Mouse (Mus musculus) urinary bladder, postnatal 0 days (tissue): ENCODE results near the gene Ube2g1. TPM values are rescaled to one million over a fixed set of nuclear protein-coding genes. Genes with fewer than 3 reads are reported as not detected.

Experiments used
- microRNA-seq: library from miRNA; unstranded; fragments of <30 nt; microRNA quantifications from one replicate; pipeline ENCODE4, GENCODE M21; 2016
- polyA plus RNA-seq: library from polyadenylated mRNA; unstranded; fragments of >200 nt; fragmentation: Nextera tagmentation; extraction: Ambion mirVana; gene quantifications from 2 replicates; pipeline ENCODE4 v1.2.1, GENCODE M21; 2015

Gene Ube2g1
- polyA plus RNA-seq: 45.5 and 54.4 TPM in 2 replicates

DNA sequence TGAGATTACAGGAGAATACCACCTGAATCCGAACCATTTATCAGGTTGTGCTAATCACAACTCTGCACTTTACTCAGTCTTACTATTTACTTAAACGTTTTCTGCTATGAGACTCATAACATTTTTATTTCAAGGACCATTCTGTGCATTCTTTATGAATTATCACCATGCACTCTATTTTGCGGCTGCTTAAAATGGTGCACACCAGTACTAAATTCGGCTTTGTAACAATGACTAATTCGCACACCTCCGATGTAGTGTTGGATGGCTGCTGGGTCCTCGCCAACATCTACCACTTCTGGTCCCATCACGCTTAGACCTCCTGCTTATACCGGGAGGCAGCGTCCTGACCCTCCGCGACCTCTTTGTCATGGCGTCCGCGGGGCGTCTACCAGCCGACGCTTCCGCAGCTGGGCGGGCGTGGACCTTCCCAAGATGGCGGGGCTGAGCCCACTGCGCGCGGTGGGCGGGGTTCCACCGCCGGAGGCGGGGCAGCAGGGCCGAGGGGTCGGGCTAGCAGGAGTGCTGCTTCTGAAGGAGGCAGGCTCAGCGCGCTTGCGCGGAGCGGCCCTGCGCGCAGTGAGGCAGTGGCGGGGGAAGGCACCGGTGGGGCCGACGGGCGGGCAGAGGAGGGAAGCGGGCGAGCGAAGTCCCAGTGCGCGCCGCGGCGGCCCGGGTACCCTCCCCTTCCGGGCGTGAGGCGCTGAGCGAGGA is at the start of gene Ube2g1:
Gene Ube2g1, plus strand, starts transcription at position 590 of the 714 bp plus-strand sequence.

DNA sequence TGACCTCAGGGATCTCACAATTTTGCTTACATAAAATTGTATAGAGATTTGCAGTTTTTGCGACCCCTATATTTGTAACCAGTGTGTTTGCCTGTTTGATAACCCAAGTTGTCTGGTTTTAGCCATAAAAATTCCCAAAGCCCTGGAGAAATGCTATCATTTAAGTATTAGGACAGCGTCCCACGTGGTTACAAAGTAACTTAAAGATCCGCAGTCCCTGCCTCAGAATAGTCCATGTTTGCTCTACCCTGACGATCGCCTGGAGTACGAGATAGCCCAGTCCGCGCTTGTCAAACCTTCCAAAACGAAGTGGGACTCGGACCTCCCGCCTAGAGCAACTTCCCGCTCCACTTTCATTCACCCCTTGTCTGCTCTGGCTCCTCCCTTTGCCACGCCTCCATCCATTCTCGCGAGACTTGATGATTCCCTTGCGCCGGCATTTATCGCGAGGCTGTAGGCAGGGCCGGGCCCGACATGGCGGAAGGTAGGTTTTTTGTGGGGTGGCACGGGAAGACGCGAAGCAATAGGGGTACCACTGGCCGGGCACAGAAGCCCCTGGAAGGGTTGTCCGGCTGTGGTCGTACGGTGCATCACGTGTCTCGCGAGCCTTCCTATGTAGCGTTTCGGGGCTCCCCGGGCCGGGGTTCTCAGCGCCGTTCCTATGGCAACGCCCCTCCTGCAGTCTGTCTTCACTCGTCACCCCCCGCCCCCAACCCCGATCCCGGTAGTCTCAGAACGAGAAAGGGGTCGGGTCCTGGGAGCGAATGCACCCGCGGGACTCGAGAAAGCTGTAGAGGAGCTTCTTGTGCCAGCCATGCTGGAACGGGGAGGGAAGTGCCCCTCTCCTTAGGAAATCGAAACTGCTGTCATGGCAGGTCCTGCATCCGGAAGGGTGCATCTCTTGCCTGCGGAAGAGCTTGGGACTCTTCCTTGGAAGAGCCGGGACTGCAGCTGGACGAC is 82.7 kb downstream of the Ube2g1 start, which contains the start of gene Ankfy1:
Gene Ankfy1, plus strand, starts transcription at position 456 of the 960 bp plus-strand sequence.

Small RNAs within 50 kb of the gene (microRNA-seq; reads per million reads assigned to microRNA genes)
- not detected for gene Gm25678

Other genes with a start within 250 kb of the Ube2g1 start
- 0.11 TPM in 1 of 2 replicates, not detected in the other for gene Tekt1, start 244.8 kb upstream of the Ube2g1 start, polyA plus RNA-seq
- 31.2 and 39.8 TPM in 2 replicates for gene Smtnl2, start 195.6 kb upstream of the Ube2g1 start, polyA plus RNA-seq
- gene Ggt6, start 171.8 kb upstream of the Ube2g1 start, polyA plus RNA-seq: 1.1 and 1.4 TPM in 2 replicates
- 69.5 and 71.9 TPM in 2 replicates for gene Mybbp1a, start 165.9 kb upstream of the Ube2g1 start, polyA plus RNA-seq
- 3.3 and 3.7 TPM in 2 replicates for gene Spns2, start 117.4 kb upstream of the Ube2g1 start, polyA plus RNA-seq
- gene Spns3, start 56.8 kb upstream of the Ube2g1 start, polyA plus RNA-seq: 0.06 and 0.07 TPM in 2 replicates
- gene Ankfy1, start 82.7 kb downstream of the Ube2g1 start, polyA plus RNA-seq: 9.0 and 10.9 TPM in 2 replicates
- 5.8 and 6.0 TPM in 2 replicates for gene Cyb5d2, start 188.9 kb downstream of the Ube2g1 start, polyA plus RNA-seq
- 6.7 and 7.1 TPM in 2 replicates for gene Zzef1, start 188.9 kb downstream of the Ube2g1 start, polyA plus RNA-seq